Mouse (Mus musculus) T-helper 2 cell (primary cell): ENCODE measurements at regions not wholly inside any gene's neighbourhood (a gene's known extent, or its start where the extent isn't known, plus 50 kb on each side); places are given as distances from the start of the nearest gene placed in this dataset.

Experiments used
- in situ Hi-C: fragments of 300-600 bp; cut with MboI, MseI; formaldehyde crosslinking; loops from one replicate; pipeline ENCODE4 v1.15.1; 2025; ENCODE audit warnings: high pct_unique_total_duplicates

GRCm38 (mm10) chrX:23499320-23499719 lies 134.4 kb upstream of the Klhl13 start:
- in situ Hi-C loops, result loop anchor here (10.0 kb wide), 1 partner anchor 1245 kb away; no protein-coding TSS in a partner anchor

GRCm38 (mm10) chrX:23495199-23495598 lies 130.3 kb upstream of the Klhl13 start:
- in situ Hi-C loops, result loop anchor here (10.0 kb wide), 1 partner anchor 1240 kb away; no protein-coding TSS in a partner anchor

GRCm38 (mm10) chrX:23476868-23477267 lies 112.0 kb upstream of the Klhl13 start:
- in situ Hi-C loops, result no loop called here

GRCm38 (mm10) chrX:23466031-23466430 lies 101.1 kb upstream of the Klhl13 start:
- in situ Hi-C loops, result no loop called here

- in situ Hi-C loops, result no loop called here
Observed at GRCm38 (mm10) chrX:23453616-23454015, 88.7 kb upstream of the Klhl13 start.

DNA sequence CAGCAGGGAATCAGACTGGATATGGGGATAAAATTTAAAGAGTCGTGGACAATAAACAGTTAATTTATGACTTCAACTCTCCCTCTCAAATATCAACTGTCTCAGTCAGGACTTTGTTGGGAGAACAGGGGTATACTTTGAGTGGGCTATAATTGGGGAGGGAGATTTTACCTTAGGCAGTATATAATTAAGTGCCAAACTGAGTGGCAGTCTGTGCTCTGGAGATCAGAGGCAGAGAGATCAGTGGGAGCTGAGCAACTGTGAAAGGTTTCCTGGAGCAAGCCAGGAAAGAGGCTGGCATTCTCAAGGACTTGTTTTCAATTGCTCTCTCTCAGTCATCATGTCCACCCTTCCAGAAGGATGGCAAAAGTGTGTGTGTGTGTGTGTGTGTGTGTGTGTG lies 57.9 kb upstream of the Klhl13 start:
- in situ Hi-C loops, result no loop called here

- in situ Hi-C loops, result no loop called here
Observed at GRCm38 (mm10) chrX:23417525-23417924, 52.6 kb upstream of the Klhl13 start.
